Mouse (Mus musculus): ENCODE results near the gene Syne3.

Gene Syne3

DNA sequence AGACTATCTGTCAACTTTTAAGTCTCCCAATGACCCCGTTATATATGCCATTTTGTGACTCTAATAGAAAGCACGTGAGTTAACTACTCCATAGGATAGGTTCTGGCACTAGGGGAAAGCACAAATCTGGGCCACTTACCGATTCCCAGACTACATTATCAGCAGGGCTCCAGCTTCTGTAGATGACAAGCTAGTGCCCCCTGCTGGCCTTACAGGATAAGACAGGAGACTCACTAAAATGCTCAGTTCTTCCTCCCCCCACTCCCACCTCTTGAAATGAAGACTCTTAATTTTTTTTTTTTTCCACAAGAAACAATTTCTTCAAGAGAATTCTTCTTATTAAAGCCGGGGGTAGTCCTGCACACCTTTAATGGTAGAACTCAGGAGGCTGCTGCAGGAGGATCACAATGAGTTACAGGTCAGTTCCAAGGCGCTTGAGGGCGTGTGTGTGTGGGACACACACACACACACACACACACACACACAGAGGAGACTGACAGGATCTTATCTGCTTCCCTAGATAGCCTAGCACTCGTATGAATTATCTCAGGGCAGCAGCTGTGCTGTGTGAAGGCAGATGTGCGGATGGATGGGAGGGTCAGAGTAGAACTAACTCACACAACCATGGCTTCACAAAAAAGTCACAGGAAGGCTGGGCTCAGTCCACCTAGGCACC is 15.8 kb upstream of the Syne3 start:
- peak in 1 of 2 experiments; percentile 71 for DNase-seq

DNA sequence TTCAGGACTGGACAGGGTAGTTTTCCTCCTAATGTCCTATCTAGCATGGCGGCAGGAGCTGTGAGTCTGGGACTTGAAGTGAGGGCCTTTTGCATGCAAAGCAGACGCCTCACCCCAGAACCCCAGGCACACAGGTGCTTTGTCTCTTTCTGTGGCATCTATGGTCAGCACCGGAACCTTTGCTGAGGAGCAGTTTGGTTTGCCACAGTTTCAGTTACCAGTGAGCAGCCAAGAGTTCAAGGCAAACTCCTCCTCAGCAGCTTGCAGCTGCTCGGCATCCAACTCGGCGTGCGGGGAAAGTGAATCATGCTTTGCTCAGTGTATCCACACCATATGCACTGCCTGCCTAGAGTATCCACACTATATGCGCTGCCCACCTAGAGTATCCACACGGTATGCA is 13.2 kb upstream of the Syne3 start:
- no peak for DNase-seq

DNA sequence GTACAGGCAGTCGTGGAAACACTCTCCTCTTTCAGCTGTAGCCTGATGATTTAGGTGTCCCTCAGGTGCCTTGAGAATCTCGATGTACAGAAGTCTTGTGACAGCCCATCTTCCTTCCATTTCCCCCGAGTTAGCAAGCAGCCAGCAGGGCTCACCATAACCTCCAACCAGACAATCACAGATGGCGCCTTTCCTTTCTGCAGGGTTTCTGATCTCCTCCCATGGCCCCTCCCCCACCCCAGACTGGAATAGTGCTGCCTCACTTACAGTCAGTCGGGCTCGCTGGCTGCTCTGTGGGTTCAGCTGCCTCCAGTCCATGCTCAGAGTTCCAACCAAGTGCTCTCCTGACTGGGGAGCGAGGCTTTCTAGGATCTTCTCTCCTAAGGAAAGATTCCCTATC is 12.5 kb upstream of the Syne3 start:
- no peak for DNase-seq

DNA sequence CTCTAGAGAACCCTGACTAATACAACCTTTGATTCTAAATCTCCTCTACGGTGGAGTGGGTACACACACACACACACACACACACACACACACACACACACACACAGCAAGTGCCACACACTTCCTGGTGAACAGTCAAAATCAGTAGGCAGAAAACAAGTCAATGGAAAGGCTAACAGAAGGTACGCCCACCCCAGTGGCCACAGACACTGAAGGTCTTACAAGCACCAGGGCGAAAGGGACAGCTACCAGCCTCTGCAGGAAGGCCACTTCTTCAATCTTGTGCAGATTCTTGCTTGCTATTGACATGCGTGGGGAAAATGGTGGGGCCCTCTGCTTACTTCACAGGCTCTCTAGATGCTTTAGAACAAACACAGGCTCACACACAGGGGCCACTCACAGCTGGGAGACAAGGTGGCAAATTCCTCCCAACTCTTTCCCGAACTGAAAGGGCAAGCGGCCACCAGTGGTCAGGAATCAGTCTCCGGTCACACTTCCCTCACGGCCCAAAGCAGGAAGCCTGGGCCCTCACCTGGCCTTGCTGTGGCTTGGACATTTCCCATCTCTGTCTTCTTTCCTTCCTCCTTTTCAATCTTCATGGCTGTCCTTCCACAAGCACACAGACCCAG is 11.9 kb upstream of the Syne3 start:
- no peak for DNase-seq

DNA sequence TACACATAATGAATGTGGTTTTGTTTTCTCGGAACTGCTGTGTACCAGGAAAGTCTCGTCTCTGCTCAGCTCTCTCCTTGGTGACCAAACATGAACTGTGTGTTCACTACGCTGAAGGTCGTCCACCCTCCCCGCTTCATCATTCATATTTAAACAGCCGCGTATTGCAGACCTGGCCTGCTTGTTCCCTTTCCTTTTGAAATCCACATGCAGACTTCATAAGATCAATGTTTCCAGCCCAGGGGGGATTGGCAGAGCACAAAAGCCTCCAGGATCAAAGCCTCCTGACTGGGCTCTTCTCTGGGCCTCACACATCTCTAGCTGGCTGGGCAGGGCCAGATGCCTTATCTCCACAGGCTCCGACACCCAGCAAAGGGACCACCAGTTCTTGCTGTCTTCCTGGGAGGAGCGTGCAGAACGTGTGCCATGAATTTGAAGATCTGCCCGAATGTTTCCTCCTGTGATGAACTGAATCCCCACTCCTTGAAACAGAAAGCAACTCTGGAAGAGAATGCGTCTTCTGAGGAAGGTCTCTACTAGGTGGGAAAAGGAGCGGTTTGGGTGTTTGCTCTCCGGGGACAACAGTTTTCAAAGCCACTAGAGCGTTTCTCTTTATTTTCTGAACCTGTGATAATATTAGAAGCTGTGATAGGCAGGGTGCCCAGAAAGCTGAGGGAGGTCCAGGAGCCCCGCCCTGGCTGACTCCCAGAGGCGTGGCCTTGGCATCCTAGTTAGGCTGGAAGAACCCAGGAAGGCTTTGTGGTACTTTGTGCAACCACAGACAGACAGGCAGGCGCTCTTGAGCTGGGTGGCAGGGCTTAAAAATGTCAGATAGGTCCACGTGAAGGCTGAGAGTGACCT is 10.0 kb upstream of the Syne3 start:
- no peak for DNase-seq

DNA sequence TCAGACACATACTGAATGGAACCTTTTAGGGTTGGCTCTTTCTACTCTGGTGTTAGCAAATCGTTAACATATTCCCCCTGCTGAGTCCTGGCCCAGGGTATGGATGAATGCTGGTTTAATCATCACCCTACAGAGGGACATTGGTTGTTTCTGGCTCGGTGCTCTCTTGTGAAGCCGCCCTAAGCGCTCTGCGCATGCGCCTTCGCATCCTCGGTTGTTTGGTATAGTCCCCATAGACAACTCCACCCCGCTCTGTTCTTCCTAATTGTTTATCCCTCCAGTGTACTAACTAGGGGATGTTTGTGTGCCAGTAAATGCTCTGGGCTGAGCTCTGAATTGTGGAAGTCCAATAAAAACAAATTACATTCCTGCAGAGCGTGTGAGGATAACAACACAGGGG is 7.0 kb upstream of the Syne3 start:
- no peak for DNase-seq

DNA sequence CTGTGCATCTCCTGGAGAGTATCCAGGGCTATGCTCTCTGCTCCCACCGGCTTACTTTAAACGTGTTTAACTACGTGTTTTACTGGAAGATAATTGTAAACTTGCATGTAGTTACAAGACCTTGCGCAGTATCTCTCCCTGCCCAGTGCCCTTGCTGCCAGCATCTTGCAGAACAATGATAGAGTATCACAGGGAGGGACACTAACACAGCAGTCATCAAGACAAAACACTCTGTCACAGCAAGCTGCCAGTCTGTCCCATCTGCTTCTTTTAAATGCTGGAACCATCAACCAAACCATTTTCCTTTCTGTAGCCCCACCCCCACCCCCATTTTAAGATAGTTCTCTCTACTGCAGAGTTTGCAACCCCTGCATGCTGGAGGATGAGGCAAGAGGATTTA is 6.6 kb upstream of the Syne3 start:
- DNase-seq = no peak

DNA sequence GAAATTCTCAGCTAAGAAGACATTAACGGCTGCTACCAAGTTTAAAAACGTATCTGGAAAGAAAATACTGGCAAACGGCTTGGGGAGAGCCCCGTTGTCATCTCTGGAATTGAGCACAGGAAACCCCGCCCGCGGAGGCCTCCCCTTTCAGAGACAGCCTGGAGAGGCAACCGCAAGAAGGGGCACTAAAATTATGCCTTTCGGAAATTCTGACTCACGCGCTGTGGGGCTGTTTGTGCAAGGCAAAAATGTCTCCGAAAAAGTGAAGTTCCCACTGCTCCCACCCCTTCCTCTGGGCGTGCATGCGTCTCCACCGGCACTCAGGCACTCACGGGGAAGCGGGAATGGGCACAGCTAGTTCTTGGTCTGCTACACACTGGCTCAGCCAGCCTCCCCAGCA is 3.5 kb upstream of the Syne3 start:
- DNase-seq = peak; percentile 81 to 83

DNA sequence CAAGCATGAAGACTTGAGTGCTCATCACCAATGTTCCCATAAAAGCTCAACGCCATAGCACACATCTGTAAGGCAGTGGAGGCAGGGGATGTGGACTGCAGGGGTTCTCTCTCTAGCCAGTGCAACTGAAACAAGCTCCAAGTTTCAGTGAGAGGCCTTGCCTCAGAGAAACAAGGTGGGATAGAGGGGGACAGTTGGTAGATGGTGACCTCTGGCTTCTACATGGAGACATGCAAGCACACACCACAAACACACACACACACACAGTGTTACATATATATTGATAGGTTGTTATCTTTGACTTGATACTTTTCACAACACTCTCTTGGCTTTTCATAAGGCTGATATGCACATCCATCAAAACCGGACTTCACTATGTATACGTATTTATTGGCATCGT is 2.7 kb upstream of the Syne3 start:
- no peak for DNase-seq

DNA sequence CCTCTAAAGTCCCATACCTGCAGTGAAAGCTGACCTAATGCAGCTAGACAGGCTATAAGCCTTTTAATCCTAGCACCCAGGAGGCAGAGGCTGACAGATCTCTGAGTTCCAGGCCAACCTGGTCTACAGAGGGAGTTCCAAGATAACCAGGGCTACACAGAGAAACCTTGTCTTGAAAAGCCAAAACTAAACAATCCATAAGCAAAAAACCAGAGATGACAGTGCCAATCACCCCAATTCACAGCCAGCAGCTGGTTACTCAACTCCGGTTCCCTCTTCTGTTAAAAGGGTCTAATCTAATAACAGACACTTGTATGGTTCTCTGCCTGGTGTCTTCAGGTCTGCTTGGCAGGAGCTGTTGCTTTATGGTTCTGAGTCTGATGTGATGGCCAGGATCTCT is 2.0 kb upstream of the Syne3 start:
- DNase-seq = no peak

DNA sequence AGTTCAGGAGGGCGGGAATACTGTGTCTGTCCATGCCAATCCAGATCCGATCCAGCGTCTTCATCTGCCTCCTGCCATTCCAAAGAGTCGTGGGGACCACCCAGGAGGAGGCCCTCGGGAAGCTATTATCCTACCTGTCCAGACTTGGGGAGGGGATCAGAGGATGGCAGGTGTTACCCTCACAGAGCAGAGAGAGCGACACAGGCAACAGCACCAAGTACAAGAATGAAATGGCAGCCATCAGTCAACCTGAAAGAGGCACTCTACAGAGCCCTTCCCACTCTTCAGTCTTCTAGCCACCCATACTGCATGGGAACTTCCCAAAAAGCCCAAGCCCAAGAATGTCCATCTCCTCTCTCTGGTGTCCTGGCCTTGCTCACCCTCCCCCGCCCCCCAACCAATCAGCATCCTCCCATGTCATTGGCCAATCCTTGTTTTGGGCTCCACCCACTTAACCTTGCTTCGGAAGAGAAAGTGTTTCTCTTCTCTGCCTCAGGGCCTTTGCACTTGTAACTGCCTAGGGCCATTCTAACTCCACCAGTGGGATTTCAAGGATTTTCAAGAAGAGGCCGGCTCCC is 693 bp upstream of the Syne3 start:
- no peak for DNase-seq

DNA sequence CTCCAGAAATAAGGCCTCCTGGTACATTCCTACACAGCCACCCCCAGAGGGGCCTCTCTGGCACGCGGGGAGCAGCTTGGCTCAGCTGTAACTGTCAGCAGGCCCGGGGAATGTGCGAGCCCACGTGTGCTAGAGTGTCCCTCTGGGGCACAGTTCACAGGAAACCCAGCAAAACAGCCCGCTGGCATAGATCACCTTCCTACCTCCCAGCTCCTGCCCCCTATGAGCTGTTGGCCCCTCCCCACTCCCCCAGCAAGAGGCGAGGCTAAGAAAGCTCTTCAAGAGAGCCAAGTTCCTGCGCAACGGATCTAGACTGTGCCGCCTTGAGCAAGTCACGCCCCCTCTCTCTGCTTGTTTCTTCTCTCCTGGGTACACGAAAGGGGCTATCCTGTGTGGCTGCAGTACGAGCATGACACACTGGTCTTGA is 844 bp downstream of the Syne3 start:
- DNase-seq = peak; percentile 62 to 72

DNA sequence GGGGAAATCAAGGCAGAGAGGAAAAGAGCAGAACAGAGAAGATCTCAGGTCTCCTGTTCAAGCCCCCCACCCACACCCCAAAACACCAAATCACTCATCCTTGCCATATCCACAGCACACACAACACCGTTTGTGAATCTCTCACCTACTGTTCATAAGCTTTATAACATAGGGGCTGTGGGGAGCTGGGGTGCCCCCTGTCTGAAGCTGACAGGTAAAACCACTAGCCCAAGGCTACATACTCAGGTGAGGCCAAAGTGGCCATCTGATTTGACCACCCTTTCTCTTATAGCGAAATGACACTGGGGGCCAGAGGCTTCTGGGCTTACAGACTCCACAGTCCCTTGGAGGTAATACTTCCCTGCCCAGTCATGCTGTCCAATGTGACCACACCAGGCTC is 1.5 kb downstream of the Syne3 start:
- DNase-seq = no peak

DNA sequence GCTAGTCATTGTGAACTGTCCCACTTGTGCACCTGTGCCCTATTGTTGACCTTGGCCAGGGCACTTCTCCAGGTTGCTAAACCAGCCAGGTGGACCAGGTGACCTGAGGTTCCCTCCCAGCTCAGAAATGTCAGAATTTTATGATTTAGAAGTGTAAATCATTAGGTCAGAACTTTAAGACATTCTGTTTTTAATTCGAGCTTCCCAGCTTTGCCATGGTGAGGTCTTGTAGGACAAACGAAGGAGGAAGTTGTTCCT is 4.0 kb downstream of the Syne3 start:
- DNase-seq = no peak

DNA sequence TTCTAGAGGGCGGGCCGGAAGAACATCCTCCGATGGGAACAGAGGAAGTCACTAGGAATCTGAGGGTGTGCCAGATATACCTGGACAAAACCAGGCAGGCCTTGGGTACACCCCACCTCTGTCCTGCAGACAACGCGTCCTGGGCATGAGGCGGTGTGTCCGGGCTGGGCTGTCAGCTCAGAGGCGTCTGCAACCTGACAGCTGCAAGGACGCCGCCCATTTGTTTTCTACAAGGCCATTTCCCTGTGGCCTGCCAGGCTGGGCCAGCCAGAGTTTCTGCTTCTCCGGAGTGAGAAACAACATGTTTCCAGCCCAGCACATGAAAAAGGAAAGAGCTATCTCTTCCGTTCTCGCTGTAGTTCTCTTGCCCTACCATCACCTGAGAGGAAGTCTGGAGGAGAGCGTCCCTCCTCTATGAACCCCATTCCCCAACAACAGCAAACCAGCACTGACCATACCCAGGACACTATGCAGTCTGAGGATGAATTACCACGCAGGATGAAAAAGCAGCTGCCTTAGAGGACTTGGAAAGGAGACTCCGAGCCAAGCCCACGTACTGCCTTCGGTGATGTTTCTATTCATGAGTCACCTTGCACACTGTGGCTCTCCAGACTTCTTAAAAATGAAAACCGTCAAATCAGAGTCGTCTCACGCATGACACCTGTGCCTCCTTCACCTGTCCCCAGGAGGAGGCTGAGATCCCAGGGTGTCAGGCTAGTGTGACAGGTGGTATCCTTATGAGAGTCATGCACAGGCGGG is 4.5 kb downstream of the Syne3 start:
- DNase-seq = no peak

DNA sequence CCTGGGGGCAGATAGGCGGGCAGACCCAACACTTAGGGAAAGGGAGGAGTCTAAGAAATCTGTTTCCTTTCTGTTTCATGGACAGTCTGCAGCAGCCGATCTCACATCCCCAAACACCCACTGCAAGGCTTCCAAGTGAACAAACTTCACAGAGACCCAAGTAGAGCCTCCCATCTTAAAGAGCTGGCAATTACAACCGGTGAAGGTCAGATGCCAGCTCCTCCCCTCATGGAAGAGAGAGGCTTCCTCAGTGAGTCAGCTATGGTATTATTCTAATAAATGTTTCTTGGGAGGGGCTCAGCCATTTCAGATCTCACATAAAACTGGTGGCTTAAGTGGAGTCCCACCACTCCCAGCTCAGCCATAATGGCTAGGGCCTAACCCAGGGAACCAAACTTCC is 5.9 kb downstream of the Syne3 start:
- no peak for DNase-seq

DNA sequence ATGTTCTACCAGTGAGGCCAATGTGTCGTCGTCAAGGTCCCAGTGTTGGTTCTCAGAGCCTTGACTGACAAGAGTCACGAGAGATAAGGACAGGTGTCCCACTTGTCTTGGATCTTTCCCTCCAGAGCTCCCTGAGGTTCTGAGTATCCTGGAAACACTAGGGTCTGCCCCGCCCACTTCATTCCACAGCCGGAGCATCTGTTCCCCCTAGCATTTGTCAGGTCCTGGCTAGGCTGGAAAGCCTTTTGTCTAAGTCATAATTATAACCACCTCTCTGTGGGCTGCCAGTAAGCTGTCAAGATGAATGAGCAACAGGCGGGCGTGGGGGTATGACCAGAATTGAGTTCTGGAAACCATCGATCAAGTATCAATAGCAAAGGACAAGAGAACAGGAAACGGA is 6.5 kb downstream of the Syne3 start:
- DNase-seq = no peak

DNA sequence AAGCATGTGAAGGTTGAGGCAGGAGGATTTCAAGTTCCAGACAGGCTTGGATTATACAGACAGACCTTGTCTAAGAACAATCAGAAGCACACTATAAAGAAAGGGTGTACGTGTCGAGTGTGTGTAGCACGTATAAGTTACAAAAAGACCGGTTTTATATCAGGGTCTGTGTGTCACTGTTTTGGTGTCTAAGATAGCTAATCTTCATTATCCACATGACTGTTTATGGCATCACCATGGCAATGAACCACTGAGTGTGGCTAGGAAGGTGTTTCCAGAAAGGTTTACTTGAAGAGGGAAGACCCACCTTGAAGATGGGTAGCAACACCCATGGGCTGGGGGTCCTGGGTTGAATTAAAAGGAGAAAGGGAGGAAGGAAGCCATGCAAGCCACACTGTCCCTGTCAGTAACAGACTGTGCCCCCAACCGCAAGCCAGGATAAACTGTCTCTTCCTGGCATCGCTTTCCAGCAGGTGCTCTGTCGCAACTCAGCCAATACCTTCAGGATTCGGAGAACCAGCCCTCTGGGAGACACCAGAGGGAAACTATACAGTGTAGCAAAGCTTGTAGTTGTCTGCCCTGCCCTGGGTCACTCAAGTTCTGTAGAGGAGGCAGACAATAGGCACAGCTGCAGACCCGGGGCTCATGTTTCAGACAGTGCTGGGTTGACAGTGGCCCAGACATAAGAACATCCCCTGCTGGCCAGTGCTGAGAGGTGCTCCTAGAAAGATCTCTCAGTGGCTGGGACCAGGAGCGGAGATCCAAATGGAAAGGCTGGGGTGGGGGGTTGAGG is 7.1 kb downstream of the Syne3 start:
- DNase-seq = no peak

DNA sequence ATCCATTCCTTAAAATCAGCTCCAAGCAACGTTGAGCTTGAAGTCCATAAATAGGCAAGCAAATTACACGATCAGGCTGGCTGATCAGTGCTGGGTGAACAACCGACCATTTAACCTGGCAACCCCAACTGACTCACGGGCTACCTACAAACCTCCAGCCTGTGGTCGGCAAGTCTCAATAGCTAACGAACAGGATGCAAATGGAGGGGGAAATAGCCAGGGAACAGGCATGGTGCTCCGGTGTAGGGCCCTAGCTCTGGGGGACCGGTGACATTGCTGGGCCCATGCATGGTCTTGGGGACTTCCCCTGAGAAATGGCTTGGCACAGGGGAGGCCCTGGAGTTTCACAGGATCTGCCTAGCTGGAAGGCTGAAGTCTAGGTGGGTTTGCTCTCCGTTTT is 8.3 kb downstream of the Syne3 start:
- no peak for DNase-seq

DNA sequence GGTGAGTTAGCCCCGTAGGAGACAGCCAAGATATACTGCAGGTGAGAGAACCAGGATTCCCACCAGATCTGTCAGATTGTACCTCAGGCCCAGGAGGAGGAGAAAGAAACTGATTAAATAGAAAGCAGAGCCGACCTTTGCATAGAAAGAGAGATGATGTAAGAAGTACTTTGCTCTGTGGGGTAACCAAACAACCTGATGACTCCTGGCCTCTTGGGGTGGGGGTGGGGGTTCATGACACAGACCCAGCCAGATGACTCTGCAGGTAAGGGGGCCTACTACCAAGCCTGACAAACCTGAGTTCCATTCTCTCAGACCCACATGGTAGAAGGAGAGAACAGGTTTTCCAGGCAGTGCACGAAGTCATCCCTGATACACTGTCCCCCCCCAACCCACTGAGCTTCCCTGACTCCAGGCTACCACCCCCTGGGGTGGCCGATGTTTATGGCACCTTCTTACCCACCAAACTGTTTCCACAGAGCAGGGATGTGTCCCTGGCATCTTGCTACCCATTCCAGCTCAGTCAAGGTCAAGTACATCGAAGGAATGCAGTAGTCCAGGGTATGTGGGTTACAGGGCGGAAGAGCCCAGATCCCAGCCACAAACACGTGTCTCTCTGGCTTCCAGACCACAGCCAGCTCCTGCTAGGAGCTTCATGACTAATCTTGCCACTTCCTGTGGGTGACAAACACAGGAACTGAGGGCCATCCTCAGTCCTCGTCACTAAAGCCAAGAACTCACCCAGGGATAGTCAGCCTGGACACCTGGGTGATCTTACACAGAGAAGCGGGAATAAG is 8.9 kb downstream of the Syne3 start:
- peak; percentile 45 to 50 for DNase-seq

DNA sequence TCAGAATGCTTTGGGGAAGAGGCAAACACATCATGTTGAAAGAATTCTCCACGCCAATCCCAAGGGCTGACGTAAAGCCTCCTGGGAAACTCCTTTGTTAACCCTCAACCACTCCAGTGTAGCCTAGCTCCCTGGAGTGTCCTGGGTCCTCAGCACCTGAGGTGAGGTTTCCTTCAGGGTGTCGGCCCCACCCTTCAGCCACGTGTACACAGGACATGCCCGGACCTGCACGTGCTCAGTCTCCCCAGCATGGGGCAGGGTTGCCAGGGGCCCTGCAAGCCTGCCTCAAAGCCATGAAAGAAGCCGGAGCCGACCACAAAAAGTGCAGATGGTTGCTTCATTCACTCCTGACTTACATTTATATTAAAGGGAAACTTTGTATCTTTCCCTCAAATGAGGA is 10.4 kb downstream of the Syne3 start:
- DNase-seq = no peak

DNA sequence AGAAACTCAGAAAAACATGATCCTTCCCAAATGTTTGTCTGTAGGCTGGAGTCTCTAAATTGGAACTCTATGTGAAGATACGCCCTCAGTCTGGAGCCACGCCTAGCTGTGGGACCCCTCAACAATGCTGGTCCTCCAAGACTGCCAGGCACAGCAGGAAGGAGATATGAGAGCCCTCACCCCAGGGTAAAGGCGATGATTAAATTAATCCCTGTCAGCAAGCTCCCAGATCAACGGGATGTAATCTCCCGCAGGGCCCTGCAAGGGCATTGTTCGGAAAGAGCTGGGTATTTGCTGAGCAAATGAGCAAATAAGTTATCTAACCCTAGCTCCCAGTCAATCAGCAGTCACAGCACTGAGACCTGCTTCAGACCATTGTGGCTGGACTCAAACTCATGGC is 11.1 kb downstream of the Syne3 start:
- no peak for DNase-seq
